Mouse (Mus musculus): ENCODE data around the gene Fuca2.
A peak's percentile ranks its signal among the peaks of the same experiment; 100 is the strongest.

The Fuca2 gene

GRCm38 (mm10) chr10:13534751-13535150 lies 35.4 kb downstream of the Fuca2 start:
- DNase-seq (ENCODE audit: extremely low spot score) = no peak

DNA sequence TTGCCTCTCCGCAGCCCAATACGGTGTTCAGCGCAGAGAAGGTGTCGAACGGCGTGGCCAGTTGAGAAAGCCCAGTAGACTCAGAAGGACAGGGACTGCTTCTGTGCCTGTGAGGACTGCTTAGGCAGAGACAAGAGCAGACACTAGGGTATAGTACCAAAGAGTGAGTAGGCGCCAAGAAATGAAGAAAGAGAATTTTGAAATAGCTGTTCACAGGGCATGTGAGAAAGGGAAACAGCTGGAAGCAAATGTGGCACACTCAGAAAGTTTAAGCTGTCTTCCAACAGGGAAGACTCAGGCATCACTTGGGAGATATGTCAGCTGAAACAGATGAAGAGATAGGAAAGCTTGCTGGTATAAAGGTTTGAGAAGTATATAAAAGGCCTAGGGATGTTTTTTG lies 37.4 kb downstream of the Fuca2 start:
- no peak for DNase-seq (ENCODE audit: extremely low spot score)

DNA sequence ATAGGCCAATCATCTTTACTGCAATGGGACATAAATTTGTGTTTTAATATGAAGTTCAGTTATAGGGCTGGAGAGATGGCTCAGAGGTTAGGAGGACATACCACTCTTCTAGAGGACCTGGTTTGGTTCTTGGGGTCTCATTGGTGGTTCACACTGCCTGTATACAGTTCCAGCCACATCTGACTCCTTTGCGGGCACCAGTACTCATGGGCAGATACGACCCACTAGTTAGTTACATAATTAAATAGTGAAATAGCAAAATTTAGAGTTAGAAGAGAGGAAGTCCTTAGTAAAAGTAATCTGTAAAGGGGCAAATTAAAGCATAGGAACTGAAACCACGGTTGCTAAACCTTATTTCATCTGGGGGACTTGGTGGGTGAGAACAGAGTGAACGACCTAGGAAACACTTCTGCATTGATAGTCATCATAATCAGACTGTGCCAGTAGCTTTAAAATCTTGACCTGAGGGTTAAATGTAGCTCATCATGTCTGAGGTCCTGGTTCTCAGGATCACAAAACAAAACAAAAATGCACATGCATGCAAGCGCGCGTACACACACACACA lies 40.5 kb downstream of the Fuca2 start:
- no peak for DNase-seq (ENCODE audit: extremely low spot score)

- DNase-seq (ENCODE audit: extremely low spot score) = no peak
Observed at GRCm38 (mm10) chr10:13541721-13542120, 42.4 kb downstream of the Fuca2 start.

DNA sequence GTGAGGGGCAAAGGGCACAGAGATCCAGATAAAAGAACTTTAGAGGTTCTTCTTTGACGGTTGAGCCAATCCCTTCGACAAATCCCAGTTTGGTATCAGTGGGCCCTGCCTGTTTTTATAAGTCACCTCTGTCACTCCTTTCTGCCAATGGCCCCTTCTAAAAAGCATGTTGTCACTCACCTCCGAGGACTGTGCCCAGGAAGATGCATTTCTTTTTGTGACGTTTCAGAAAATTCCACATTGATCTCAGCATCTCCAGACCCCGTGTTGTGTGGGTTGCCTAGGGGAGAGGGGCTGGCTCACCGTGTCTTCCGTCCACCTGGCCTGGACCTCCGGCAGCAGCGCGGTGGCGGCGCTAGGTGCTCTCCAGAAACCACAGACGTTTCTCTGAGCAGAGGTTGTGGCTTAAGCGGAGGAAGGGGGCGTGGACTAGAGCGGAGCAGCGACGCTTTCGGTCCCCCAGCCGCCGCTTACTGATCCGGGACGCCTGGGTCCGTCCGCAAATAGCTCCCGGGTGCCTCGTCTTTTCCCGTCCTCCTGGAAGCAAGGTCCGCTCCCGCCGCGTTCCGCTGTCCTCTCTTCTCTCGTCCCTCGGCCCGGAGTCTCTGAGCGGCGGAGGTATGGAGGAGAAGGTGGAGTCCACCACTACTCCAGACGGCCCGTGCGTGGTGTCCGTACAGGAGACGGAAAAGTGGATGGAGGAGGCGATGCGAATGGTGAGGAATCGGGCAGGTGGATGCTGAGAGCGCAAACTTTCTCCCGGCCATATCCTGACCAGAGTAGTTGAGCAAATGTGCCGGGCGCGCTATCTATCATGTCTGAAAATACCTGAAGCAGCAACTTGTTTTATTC lies 53.5 kb downstream of the Fuca2 start, which contains the start of the genes Adat2 and Pex3:
TSS of gene Adat2 (plus strand) at position 249 of the 852 bp plus-strand sequence.
TSS of gene Pex3 (minus strand) at position 497 of the 852 bp plus-strand sequence.
- DNase-seq (ENCODE audit: extremely low spot score) = peak; percentile 93

GRCm38 (mm10) chr10:13553498-13553985 lies 54.2 kb downstream of the Fuca2 start:
- no peak for DNase-seq (ENCODE audit: extremely low spot score)

DNA sequence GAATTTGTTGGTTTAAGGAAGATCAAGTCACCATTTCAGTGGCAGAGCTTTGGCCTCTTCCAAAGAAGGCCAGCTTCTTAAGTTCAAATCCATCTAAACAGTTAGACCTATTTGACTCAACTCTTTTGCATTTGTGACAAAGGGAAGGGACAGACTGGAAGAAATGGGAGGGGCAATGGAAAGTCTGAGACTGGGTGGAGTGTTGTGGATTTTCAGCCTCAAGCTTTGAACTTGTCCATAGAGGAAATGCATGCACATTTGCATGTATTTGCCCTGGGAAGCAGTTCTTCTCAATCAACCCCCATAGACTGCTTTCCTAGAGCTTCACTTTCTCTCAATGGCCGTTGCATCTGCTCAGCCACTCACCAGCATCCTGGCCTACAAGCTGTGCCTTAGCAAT lies 55.0 kb downstream of the Fuca2 start:
- DNase-seq (ENCODE audit: extremely low spot score) = no peak

- no peak for DNase-seq (ENCODE audit: extremely low spot score)
Observed at GRCm38 (mm10) chr10:13560014-13560674, 60.8 kb downstream of the Fuca2 start.

GRCm38 (mm10) chr10:13564364-13565079 lies 65.2 kb downstream of the Fuca2 start:
- peak; percentile 74 for DNase-seq (ENCODE audit: extremely low spot score)

GRCm38 (mm10) chr10:13565080-13565448 lies 65.7 kb downstream of the Fuca2 start:
- no peak for DNase-seq (ENCODE audit: extremely low spot score)

- DNase-seq (ENCODE audit: extremely low spot score) = no peak
Observed at GRCm38 (mm10) chr10:13566393-13566792, 67.1 kb downstream of the Fuca2 start.
